Comparison of ENCODE assay signal across 9 mouse cellular contexts in genomic region chr7:70325381-70325780, GRCm38 (mm10). TPM values are rescaled to one million over a fixed set of nuclear protein-coding genes. Genes with fewer than 3 reads are reported as not detected.
A peak's percentile ranks its signal among the peaks of the same experiment; 100 is the strongest.
DNase-seq lines count a peak whose midpoint lies in the region; ATAC-seq lines count a peak whose summit lies in the region.
"Had no signal": no experiment of that assay in that cellular context is flagged by ENCODE, and none has a peak within 500 bp of the region (broad histone marks: within the 10 kb centered on the region; RNA-seq: fewer than 3 reads in every experiment).

No protein-coding gene starts in this region.

- H3K9me3 ChIP-seq in lung, embryonic 15.5 days: no peaks in the 10 kb centered on the region
- H3K9me3 ChIP-seq in embryonic facial prominence, embryonic 11.5 days (replicated peaks; ENCODE audit: control insufficient read depth, low read length): no peaks in the 10 kb centered on the region
- no peaks in the 10 kb centered on the region for H3K9me3 ChIP-seq in kidney, embryonic 15.5 days (replicated peaks)
- no peaks in the 10 kb centered on the region for H3K9me3 ChIP-seq in stomach, embryonic 14.5 days (ENCODE audit: control insufficient read depth, low read depth, low read length)

- no peak for DNase-seq in lung, postnatal 10 days
- DNase-seq in embryonic facial prominence, embryonic 11.5 days (ENCODE audit: low spot score): no peak
- DNase-seq in thymus, postnatal 0 days (ENCODE audit: low spot score): no peak
- no peak for DNase-seq in urinary bladder, postnatal 14 days (ENCODE audit: low spot score)
- DNase-seq: lung, postnatal 4 days had no signal

- H3K4me2 ChIP-seq in lung, embryonic 15.5 days: peak overlapping the region; percentile 37
- H3K4me2 ChIP-seq in embryonic facial prominence, embryonic 11.5 days (ENCODE audit: low read depth, low read length): peak overlapping the region; percentile 26; the same call in 1 of the 2 replicates
- peak overlapping the region; percentile 55 for H3K4me2 ChIP-seq in kidney, embryonic 15.5 days
- H3K4me2 ChIP-seq in stomach, embryonic 14.5 days (replicated peaks; ENCODE audit: low read depth, low read length): peak overlapping the region; percentile 31

- ATAC-seq in lung, embryonic 15.5 days (ENCODE audit: borderline replicate concordance, extremely low read depth, low FRiP score, low TSS enrichment): no peak
- ATAC-seq in embryonic facial prominence, embryonic 11.5 days (replicated peaks; ENCODE audit: insufficient number of reproducible peaks, low FRiP score, low TSS enrichment, low read depth): 0 out of 2 replicates have a peak, but pooled peaks have one; percentile 58
- ATAC-seq in kidney, embryonic 15.5 days (replicated peaks; ENCODE audit: low FRiP score): peak; percentile 68; the same call in 1 of the 2 replicates
- ATAC-seq in stomach, embryonic 14.5 days (ENCODE audit: insufficient number of reproducible peaks, insufficient read depth, low FRiP score, low read depth): peak; percentile 65; the same call in 1 of the 2 replicates
- ATAC-seq in megakaryocyte, adult 5-6 weeks (ENCODE audit: poor library complexity, severe bottlenecking): no peak

- H3K4me1 ChIP-seq in lung, embryonic 15.5 days: no peaks in the 10 kb centered on the region
- H3K4me1 ChIP-seq in embryonic facial prominence, embryonic 11.5 days (ENCODE audit: control insufficient read depth, insufficient read depth, low read length): no peaks in the 10 kb centered on the region; the same call in none of the 2 replicates
- H3K4me1 ChIP-seq in kidney, embryonic 15.5 days: peaks cover 34% of the 10 kb centered on the region
- no peaks in the 10 kb centered on the region for H3K4me1 ChIP-seq in stomach, embryonic 14.5 days (ENCODE audit: control insufficient read depth, insufficient read depth, low read length)

- WGBS in lung, embryonic 15.5 days: 16% methylated on average over 18 of the region's 18 CpGs
- WGBS in embryonic facial prominence, embryonic 11.5 days: under 1% methylated on average over 18 of the region's 18 CpGs
- 7% methylated on average over 18 of the region's 18 CpGs for WGBS in kidney, embryonic 15.5 days
- 8% methylated on average over 18 of the region's 18 CpGs for WGBS in stomach, embryonic 14.5 days

- H3K27me3 ChIP-seq in lung, embryonic 15.5 days: peaks cover 79% of the 10 kb centered on the region
- peaks cover 47% of the 10 kb centered on the region for H3K27me3 ChIP-seq in embryonic facial prominence, embryonic 11.5 days (ENCODE audit: control insufficient read depth, insufficient read depth, low read length)
- peaks cover 77% of the 10 kb centered on the region for H3K27me3 ChIP-seq in kidney, embryonic 15.5 days
- H3K27me3 ChIP-seq in stomach, embryonic 14.5 days (ENCODE audit: control insufficient read depth, insufficient read depth, low read length): 0 out of 2 replicates have a peak, but pooled peaks cover 14% of the 10 kb centered on the region

- no peaks in the 10 kb centered on the region for H3K36me3 ChIP-seq in lung, embryonic 15.5 days
- no peaks in the 10 kb centered on the region for H3K36me3 ChIP-seq in embryonic facial prominence, embryonic 11.5 days (replicated peaks; ENCODE audit: control insufficient read depth, insufficient read depth, low read depth, low read length)
- no peaks in the 10 kb centered on the region for H3K36me3 ChIP-seq in kidney, embryonic 15.5 days
- H3K36me3 ChIP-seq in stomach, embryonic 14.5 days (ENCODE audit: control insufficient read depth, insufficient read depth, low read length): no peaks in the 10 kb centered on the region

- H3K4me3 ChIP-seq in lung, embryonic 15.5 days: no peak overlapping the region
- no peak overlapping the region for H3K4me3 ChIP-seq in embryonic facial prominence, embryonic 11.5 days (ENCODE audit: low read depth, low read length)
- peak overlapping the region; percentile 29 for H3K4me3 ChIP-seq in kidney, embryonic 15.5 days (replicated peaks)
- H3K4me3 ChIP-seq in stomach, embryonic 14.5 days (ENCODE audit: low read depth, low read length): peak overlapping the region; percentile 7; the same call in 1 of the 2 replicates

- no peak overlapping the region for H3K27ac ChIP-seq in lung, embryonic 15.5 days
- H3K27ac ChIP-seq in embryonic facial prominence, embryonic 11.5 days (replicated peaks; ENCODE audit: low read depth, low read length): no peak overlapping the region
- no peak overlapping the region for H3K27ac ChIP-seq in kidney, embryonic 15.5 days
- no peak overlapping the region for H3K27ac ChIP-seq in stomach, embryonic 14.5 days (ENCODE audit: low read length)

- no peak overlapping the region for H3K9ac ChIP-seq in lung, embryonic 15.5 days
- no peak overlapping the region for H3K9ac ChIP-seq in embryonic facial prominence, embryonic 11.5 days (replicated peaks; ENCODE audit: low read length)
- 0 out of 2 replicates have a peak overlapping the region, but pooled peaks have one; percentile 11 for H3K9ac ChIP-seq in kidney, embryonic 15.5 days
- H3K9ac ChIP-seq in stomach, embryonic 14.5 days (replicated peaks; ENCODE audit: low read depth, low read length): no peak overlapping the region

RNA-seq across cellular contexts. Expression of gene Nr2f2, which starts 41.2 kb away (rescaled TPM):
- polyA plus RNA-seq in lung, embryonic 15.5 days (2015; fragmentation: Nextera tagmentation; extraction: Ambion mirVana): 107 and 108 TPM in 2 replicates
- polyA plus RNA-seq in embryonic facial prominence, embryonic 11.5 days (2014; fragmentation: Nextera tagmentation; extraction: Ambion mirVana): 106 and 114 TPM in 2 replicates
- 230 and 240 TPM in 2 replicates for polyA plus RNA-seq in kidney, embryonic 15.5 days (2015; fragmentation: Nextera tagmentation; extraction: Ambion mirVana)
- 106 and 111 TPM in 2 replicates for polyA plus RNA-seq in stomach, embryonic 14.5 days (2014; fragmentation: Nextera tagmentation; extraction: Ambion mirVana)
- 4.3 and 5.3 TPM in 2 replicates for polyA plus RNA-seq in thymus, postnatal 0 days (2015; fragmentation: Nextera tagmentation; extraction: Ambion mirVana)
- total RNA-seq in megakaryocyte, adult 5-6 weeks (2015): not detected in 2 replicates
- total RNA-seq in megakaryocyte, adult 5-6 weeks (2017): not detected in 2 replicates

Comparison
In these comparisons a context has a peak if more than half of its experiments do, and no peak if none do; other contexts are left out.
1. ATAC-seq: peak in embryonic facial prominence, embryonic 11.5 days (single experiment), kidney, embryonic 15.5 days (single experiment) and stomach, embryonic 14.5 days (single experiment); none in lung, embryonic 15.5 days (single experiment) and megakaryocyte, adult 5-6 weeks (single experiment).
2. H3K4me3 ChIP-seq: peak in kidney, embryonic 15.5 days (single experiment) and stomach, embryonic 14.5 days (single experiment); none in lung, embryonic 15.5 days (single experiment) and embryonic facial prominence, embryonic 11.5 days (single experiment).
3. RNA of gene Nr2f2, which starts 41.2 kb away (polyA plus RNA-seq): 230 to 240 TPM in kidney, embryonic 15.5 days, 106 to 114 TPM in embryonic facial prominence, embryonic 11.5 days, 106 to 111 TPM in stomach, embryonic 14.5 days and 107 to 108 TPM in lung, embryonic 15.5 days; 4.3 to 5.3 TPM in thymus, postnatal 0 days; every median in the first group is over 10 times any median in the second.
4. Peak in every context shown above with its lines, with median percentiles within 50 percentile points of each other: H3K4me2 ChIP-seq.